Mouse (Mus musculus): ENCODE data around the gene Apobec2.

- TF ChIP-seq CTCF (IDR thresholded peaks at IDR 0.05; ENCODE audit: extremely low read depth, insufficient read depth, low read length) (no peak), POLR2A (IDR thresholded peaks at IDR 0.05; ENCODE audit: extremely low read depth, insufficient read depth, low read length) (no peak)
Measured at GRCm38 (mm10) chr17:48426991-48427750, 5.6 kb downstream of the Apobec2 start.

Data from cortical plate, adult 2 months (tissue).